Mouse (Mus musculus): Measurements from ENCODE around the gene Elmo3. TPM values are rescaled to one million over a fixed set of nuclear protein-coding genes. Genes with fewer than 3 reads are reported as not detected.

Elmo3 gene
- polyA plus RNA-seq, 1 experiment = 11.5 TPM

DNA sequence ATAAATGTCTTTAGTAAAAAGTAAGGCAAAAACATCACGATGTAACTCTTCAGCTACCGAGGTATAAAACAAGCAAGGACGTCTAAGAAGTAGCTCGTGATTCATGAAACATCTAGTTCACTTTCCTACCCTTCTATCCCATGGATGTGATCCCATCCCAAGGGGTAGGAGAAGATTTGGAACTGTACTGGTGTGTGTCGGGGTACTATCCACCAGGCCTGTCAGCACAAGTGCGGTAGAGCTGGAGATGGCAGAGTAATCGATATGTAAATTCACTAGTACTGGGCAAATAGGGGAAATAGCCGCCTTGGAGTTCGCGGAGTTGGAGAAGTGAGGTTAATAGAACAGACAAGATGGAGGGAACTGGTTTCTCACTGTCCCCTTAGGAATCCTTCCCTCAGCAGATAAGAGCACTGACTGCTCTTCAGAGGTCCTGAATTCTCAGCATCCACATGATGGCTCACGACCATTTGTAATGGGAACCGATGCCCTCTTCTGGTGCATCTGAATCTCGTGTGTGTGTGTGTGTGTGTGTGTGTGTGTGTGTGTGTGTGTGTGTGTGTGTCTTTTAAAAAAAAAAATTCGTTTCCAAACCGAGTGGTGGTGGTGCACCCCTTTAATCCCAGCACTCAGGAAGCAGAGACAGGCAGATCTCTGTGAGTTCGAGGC, 42.0 kb upstream of the Elmo3 start:
- no peak for TF ChIP-seq CTCF (IDR thresholded peaks at IDR 0.05; ENCODE audit: control insufficient read depth, insufficient read depth, low read length)
- TF ChIP-seq POLR2A (IDR thresholded peaks at IDR 0.05; ENCODE audit: borderline replicate concordance, control insufficient read depth, low read depth, low read length) = no peak
- WGBS = 53% methylated on average over 16 of the region's 16 CpGs
- H3K4me1 ChIP-seq (ENCODE audit: control insufficient read depth, insufficient read depth, low read length) = peaks cover 11% of the 10 kb centered on the region
- peak overlapping the region; percentile 99 for H3K4me3 ChIP-seq (replicated peaks; ENCODE audit: control insufficient read depth, low read depth, low read length)
- H3K27ac ChIP-seq (ENCODE audit: control insufficient read depth, insufficient read depth, low read depth, low read length, poor library complexity) = no peak overlapping the region

DNA sequence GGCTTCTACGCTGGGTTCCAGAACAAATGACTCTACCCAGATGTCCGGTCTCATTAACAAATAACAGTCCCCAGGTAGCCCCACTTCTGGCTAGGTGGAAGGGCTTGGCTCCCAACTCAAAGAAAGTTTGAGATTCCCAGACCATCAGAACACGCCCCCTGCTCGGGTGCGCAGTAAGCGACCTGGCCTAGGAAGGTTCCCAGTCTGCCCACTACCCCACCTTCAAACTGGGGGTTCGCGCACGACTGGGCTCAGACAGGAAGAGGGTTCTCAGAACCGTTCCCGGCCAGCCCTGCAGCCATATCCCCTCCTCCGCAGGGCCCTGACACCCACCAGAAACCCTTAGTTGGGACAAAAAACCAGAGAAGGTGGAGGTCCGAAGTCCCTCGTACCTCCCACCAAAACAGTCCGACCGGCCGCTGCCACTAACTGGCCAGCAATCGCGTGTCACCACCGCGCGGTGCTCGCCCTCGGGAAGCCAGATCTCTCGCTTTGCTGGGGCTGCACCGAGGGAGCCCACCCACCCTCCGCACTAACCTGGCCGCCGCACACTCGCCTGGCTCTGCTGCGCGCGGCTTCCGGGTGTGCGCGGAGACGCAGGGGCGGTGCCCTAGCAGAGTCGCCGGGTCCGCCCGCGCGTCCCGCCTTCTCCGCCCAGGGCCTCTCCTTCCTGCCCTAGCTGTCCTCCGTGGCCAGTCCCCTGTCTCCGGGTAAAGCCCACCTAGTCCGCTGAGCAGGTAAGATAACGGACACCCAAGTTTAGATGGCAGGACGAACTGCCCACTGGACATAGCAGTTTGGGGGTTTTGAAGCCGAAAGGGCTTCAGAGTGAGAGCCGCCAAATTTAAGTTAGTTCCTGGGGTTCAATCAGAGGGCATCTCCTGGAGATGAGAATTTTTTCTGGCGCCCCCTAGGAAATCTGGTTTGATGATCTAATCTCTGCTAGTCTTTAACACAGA, 41.1 kb upstream of the Elmo3 start, which contains the start of the genes Tradd and Fbxl8:
TSS of gene Tradd (minus strand) at position 586 of the 959 bp plus-strand sequence.
TSS of gene Fbxl8 (plus strand) at position 625 of the 959 bp plus-strand sequence.
- peak; percentile 61; the same call in 1 of the 2 replicates for TF ChIP-seq POLR2A (IDR thresholded peaks at IDR 0.05; ENCODE audit: borderline replicate concordance, control insufficient read depth, low read depth, low read length)
- TF ChIP-seq CTCF (IDR thresholded peaks at IDR 0.05; ENCODE audit: control insufficient read depth, insufficient read depth, low read length) = peak; percentile 6; the same call in 1 of the 2 replicates
- Histone ChIP-seq H3K4me3 (replicated peaks; ENCODE audit: control insufficient read depth, low read depth, low read length) (peak within 1 kb of the TSS; percentile 99), H3K4me1 (ENCODE audit: control insufficient read depth, insufficient read depth, low read length) (peaks cover 11% of the 10 kb centered on the region), H3K27ac (ENCODE audit: control insufficient read depth, insufficient read depth, low read depth, low read length, poor library complexity) (peak within 1 kb of the TSS; percentile 73)
- 1% methylated on average over 54 of the region's 54 CpGs for WGBS

GRCm38 (mm10) chr8:105265128-105265527, 40.3 kb upstream of the Elmo3 start:
- Histone ChIP-seq H3K27ac (ENCODE audit: control insufficient read depth, insufficient read depth, low read depth, low read length, poor library complexity) (0 out of 2 replicates have a peak overlapping the region, but pooled peaks have one; percentile 2), H3K4me1 (ENCODE audit: control insufficient read depth, insufficient read depth, low read length) (peaks cover 6% of the 10 kb centered on the region; the same call in 1 of the 2 replicates), H3K4me3 (replicated peaks; ENCODE audit: control insufficient read depth, low read depth, low read length) (peak overlapping the region; percentile 43)
- 1% methylated on average over 10 of the region's 10 CpGs for WGBS
- no peak for TF ChIP-seq CTCF (IDR thresholded peaks at IDR 0.05; ENCODE audit: control insufficient read depth, insufficient read depth, low read length)
- no peak for TF ChIP-seq POLR2A (IDR thresholded peaks at IDR 0.05; ENCODE audit: borderline replicate concordance, control insufficient read depth, low read depth, low read length)

DNA sequence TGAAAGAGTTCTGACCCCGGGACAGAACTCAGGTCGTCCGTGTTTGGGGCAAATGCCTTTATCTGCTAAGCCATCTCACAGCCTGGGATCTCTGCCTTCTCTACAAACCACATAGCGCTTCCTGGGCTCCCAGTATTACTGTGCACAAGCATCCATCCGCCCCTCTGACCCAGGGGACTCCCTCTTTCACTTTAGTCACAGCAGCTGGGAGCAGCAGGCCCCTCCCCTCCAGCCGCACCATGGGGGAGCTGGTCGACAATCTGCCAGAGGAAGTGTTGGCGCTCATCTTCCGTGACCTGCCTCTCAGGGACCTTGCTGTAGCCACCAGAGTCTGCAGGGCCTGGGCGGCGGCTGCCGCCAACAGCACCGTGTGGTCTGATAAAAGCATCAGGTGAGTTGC, 38.6 kb upstream of the Elmo3 start:
- TF ChIP-seq CTCF (IDR thresholded peaks at IDR 0.05; ENCODE audit: control insufficient read depth, insufficient read depth, low read length) (no peak), POLR2A (IDR thresholded peaks at IDR 0.05; ENCODE audit: borderline replicate concordance, control insufficient read depth, low read depth, low read length) (no peak)
- H3K4me1 ChIP-seq (ENCODE audit: control insufficient read depth, insufficient read depth, low read length) = no peaks in the 10 kb centered on the region; the same call in 1 of the 2 replicates
- no peak overlapping the region for H3K4me3 ChIP-seq (replicated peaks; ENCODE audit: control insufficient read depth, low read depth, low read length)
- WGBS = 51% methylated on average over 13 of the region's 13 CpGs
- 0 out of 2 replicates have a peak overlapping the region, but pooled peaks have one; percentile 36 for H3K27ac ChIP-seq (ENCODE audit: control insufficient read depth, insufficient read depth, low read depth, low read length, poor library complexity)

GRCm38 (mm10) chr8:105268342-105269074, 36.9 kb upstream of the Elmo3 start:
- Histone ChIP-seq H3K4me1 (ENCODE audit: control insufficient read depth, insufficient read depth, low read length) (no peaks in the 10 kb centered on the region), H3K4me3 (replicated peaks; ENCODE audit: control insufficient read depth, low read depth, low read length) (no peak overlapping the region), H3K27ac (ENCODE audit: control insufficient read depth, insufficient read depth, low read depth, low read length, poor library complexity) (no peak overlapping the region; the same call in 1 of the 2 replicates)
- 40% methylated on average over 65 of the region's 65 CpGs for WGBS
- no peak for TF ChIP-seq CTCF (IDR thresholded peaks at IDR 0.05; ENCODE audit: control insufficient read depth, insufficient read depth, low read length)
- peak; percentile 6; the same call in 1 of the 2 replicates for TF ChIP-seq POLR2A (IDR thresholded peaks at IDR 0.05; ENCODE audit: borderline replicate concordance, control insufficient read depth, low read depth, low read length)

DNA sequence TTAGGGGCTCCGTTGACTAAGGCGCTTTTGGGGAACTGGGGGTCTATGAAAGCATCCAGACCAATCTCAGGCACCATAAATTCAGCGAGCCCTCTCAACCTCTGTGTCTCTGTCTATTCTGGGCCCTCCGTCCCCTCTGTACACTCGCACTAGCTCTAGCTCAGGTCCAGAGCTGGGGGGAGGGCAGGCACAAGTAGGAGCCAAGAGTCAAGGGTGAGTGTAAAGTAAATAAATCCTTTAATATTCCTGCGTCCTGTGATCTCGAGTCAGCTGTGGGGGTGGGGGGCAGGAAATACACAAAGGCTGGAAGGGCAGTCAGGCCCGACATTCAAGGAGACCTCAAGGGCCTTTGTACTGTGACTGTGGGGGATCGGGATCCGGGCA, 36.3 kb upstream of the Elmo3 start:
- TF ChIP-seq POLR2A (IDR thresholded peaks at IDR 0.05; ENCODE audit: borderline replicate concordance, control insufficient read depth, low read depth, low read length) = no peak
- no peak for TF ChIP-seq CTCF (IDR thresholded peaks at IDR 0.05; ENCODE audit: control insufficient read depth, insufficient read depth, low read length)
- WGBS = 19% methylated on average over 10 of the region's 10 CpGs
- H3K4me1 ChIP-seq (ENCODE audit: control insufficient read depth, insufficient read depth, low read length) = no peaks in the 10 kb centered on the region
- no peak overlapping the region for H3K27ac ChIP-seq (ENCODE audit: control insufficient read depth, insufficient read depth, low read depth, low read length, poor library complexity)
- H3K4me3 ChIP-seq (replicated peaks; ENCODE audit: control insufficient read depth, low read depth, low read length) = no peak overlapping the region

DNA sequence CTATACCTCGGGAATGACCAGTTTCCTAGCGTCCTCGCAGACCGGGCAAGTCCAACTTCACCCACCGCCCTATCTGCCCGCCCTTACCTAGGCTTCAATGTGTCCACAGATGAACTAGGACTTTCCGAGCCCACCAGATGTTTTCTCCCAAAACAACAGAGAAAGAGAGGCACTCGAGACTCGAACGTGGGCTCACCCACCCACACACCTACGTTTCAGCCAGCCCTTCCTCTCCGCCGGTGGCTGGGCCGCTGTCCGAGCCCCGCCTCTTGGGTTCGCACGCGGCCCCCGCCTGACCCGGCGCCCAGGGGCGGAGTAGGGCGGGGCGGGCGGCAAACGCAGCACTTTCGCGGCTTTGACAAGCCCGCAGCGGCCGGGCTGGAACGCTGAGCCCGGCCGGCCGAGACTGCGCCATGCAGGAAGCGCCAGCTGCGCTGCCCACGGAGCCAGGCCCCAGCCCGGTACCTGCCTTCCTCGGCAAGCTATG, 35.9 kb upstream of the Elmo3 start, which contains the start of gene Hsf4:
TSS of gene Hsf4 (plus strand) at position 341 of the 487 bp plus-strand sequence.
- H3K4me3 ChIP-seq (replicated peaks; ENCODE audit: control insufficient read depth, low read depth, low read length) = no peak within 1 kb of the TSS
- no peak within 1 kb of the TSS; the same call in 1 of the 2 replicates for H3K27ac ChIP-seq (ENCODE audit: control insufficient read depth, insufficient read depth, low read depth, low read length, poor library complexity)
- TF ChIP-seq POLR2A (IDR thresholded peaks at IDR 0.05; ENCODE audit: borderline replicate concordance, control insufficient read depth, low read depth, low read length) = peak; percentile 32; the same call in 1 of the 2 replicates
- TF ChIP-seq CTCF (IDR thresholded peaks at IDR 0.05; ENCODE audit: control insufficient read depth, insufficient read depth, low read length) = no peak
- no peaks in the 10 kb centered on the region for H3K4me1 ChIP-seq (ENCODE audit: control insufficient read depth, insufficient read depth, low read length)
- WGBS = 5% methylated on average over 42 of the region's 42 CpGs
